Mouse (Mus musculus): ENCODE measurements at regions not wholly inside any gene's neighbourhood (a gene's known extent, or its start where the extent isn't known, plus 50 kb on each side); places are given as distances from the start of the nearest gene placed in this dataset.

- TF ChIP-seq CTCF (IDR thresholded peaks at IDR 0.05; ENCODE audit: extremely low read depth, insufficient read length, insufficient replicate concordance, low read depth, low read length) (no peak), POLR2A (IDR thresholded peaks at IDR 0.05; ENCODE audit: low read depth, low read length) (no peak)
These were observed 250.2 kb upstream of the Daam1 start for GRCm38 (mm10) chr12:71580532-71581290.

Data from small intestine, adult 2 months (tissue).